Mouse (Mus musculus) myocyte (in vitro differentiated cells): Measurements from ENCODE around the gene Orm2.
A peak's percentile ranks its signal among the peaks of the same experiment; 100 is the strongest.

Source experiments
- CEBPB ChIP-seq: IDR thresholded peaks from 2 replicates; pipeline ENCODE4 v1.6.1; 2011; ENCODE audit warnings: mild to moderate bottlenecking, moderate library complexity; ENCODE audit not compliant: poor library complexity, insufficient read depth, severe bottlenecking
- E2F4 ChIP-seq: IDR thresholded peaks from one replicate; pipeline ENCODE4 v1.6.1; 2011; ENCODE audit warnings: mild to moderate bottlenecking, control low read depth, moderate library complexity; ENCODE audit not compliant: insufficient read depth
- MAX ChIP-seq: IDR thresholded peaks from one replicate; pipeline ENCODE4 v1.6.1; 2011; ENCODE audit warnings: low read depth, mild to moderate bottlenecking, control low read depth
- MYOG ChIP-seq, 3 experiments: IDR thresholded peaks; one replicate each; pipeline ENCODE4 v1.6.1; 2011; ENCODE audit warnings: control low read depth in 2 of 3, low read depth in 2 of 3, mild to moderate bottlenecking in 2 of 3; ENCODE audit not compliant: insufficient read length in 2 of 3, control insufficient read depth in 1 of 3, insufficient read depth in 1 of 3
- POLR2A ChIP-seq: IDR thresholded peaks from one replicate; pipeline ENCODE4 v1.6.1; 2011; ENCODE audit warnings: low read depth, mild to moderate bottlenecking, control low read depth, moderate library complexity; ENCODE audit not compliant: insufficient read length
- POLR2AphosphoS2 ChIP-seq: IDR thresholded peaks from one replicate; pipeline ENCODE4 v1.6.1; 2011; ENCODE audit warnings: low read depth, control low read depth; ENCODE audit not compliant: insufficient read length
- REST ChIP-seq: IDR thresholded peaks from one replicate; pipeline ENCODE4 v1.6.1; 2011; ENCODE audit warnings: mild to moderate bottlenecking, control low read depth, moderate library complexity; ENCODE audit not compliant: insufficient read depth, insufficient read length
- SRF ChIP-seq: IDR thresholded peaks from one replicate; pipeline ENCODE4 v1.6.1; 2011; ENCODE audit warnings: low read depth; ENCODE audit not compliant: control insufficient read depth, insufficient read length
- TCF12 ChIP-seq: IDR thresholded peaks from one replicate; pipeline ENCODE4 v1.6.1; 2011; ENCODE audit warnings: mild to moderate bottlenecking, control low read depth; ENCODE audit not compliant: poor library complexity, insufficient read depth, severe bottlenecking
- TCF3 ChIP-seq: IDR thresholded peaks from one replicate; pipeline ENCODE4 v1.6.1; 2011; ENCODE audit warnings: low read depth, control low read depth; ENCODE audit not compliant: insufficient read length
- USF1 ChIP-seq: IDR thresholded peaks from one replicate; pipeline ENCODE4 v1.6.1; 2011; ENCODE audit warnings: low read depth, mild to moderate bottlenecking, control low read depth, moderate library complexity

DNA sequence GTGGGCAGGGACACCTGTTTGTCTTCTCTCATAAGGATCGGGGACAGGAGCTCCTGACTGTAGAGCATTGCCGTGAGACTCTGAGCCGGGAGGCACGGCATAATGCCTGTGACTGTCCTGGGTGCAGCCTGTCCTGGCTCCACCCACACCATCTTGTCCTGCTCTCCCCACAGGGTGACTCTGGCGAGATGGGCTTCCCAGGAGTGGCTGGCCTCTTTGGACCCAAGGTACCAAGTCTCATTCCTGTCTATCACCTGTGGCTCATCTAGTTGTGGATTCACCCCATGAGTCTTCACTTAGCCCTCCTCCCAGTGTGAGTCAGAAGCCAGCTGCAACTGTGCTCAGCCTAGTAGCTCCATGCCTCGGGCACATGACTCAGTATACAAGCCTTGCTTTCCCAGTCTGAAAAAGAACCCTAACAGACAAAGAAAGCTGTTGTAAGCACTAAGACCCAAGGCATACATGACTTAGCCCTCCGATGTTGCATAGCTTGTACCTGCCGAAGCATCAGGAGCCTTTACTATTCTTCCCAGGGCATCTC lies 38.9 kb upstream of the Orm2 start:
- TF ChIP-seq POLR2A: no peak
- no peak for TF ChIP-seq CEBPB
- no peak for TF ChIP-seq MAX
- no peak for TF ChIP-seq E2F4
- no peak for TF ChIP-seq TCF3
- TF ChIP-seq POLR2AphosphoS2: no peak
- TF ChIP-seq TCF12: peak; percentile 1
- TF ChIP-seq SRF: no peak
- no peak for TF ChIP-seq REST
- no peak for TF ChIP-seq MYOG (IDR thresholded peaks at IDR 0.05; ENCODE audit: control insufficient read depth in 1 of 3, insufficient read depth in 1 of 3, insufficient read length in 2 of 3, low read depth in 2 of 3)
- peak; percentile 62 for TF ChIP-seq USF1
